Comparison of ENCODE assay signal across 9 mouse cellular contexts in genomic region chr5:136755696-136756095, GRCm38 (mm10).
DNase-seq lines count a peak whose midpoint lies in the region; ATAC-seq and TF ChIP-seq lines count a peak whose summit lies in the region.
"Had no signal": no experiment of that assay in that cellular context is flagged by ENCODE, and none has a peak within 500 bp of the region (broad histone marks: within the 10 kb centered on the region; RNA-seq: fewer than 3 reads in every experiment).

No protein-coding gene starts in this region.

- peak; percentile 84 for TF ChIP-seq RAD21 in CH12.LX (IDR thresholded peaks at IDR 0.05; ENCODE audit: low read depth, low read length)

- H3K4me1 ChIP-seq in heart, adult 2 months (ENCODE audit: control insufficient read depth, insufficient read depth, low read length): no peaks in the 10 kb centered on the region
- H3K4me1 ChIP-seq in heart, embryonic 10.5 days: no peaks in the 10 kb centered on the region
- peaks cover 12 to 13% of the 10 kb centered on the region in 2 experiments for H3K4me1 ChIP-seq in CH12.LX (ENCODE audit: control insufficient read depth in 1 of 2, insufficient read depth in 2 of 2)

- H3K9ac ChIP-seq in heart, adult 2 months (ENCODE audit: low read depth, low read length): no peak overlapping the region
- H3K9ac ChIP-seq in CH12.LX (ENCODE audit: insufficient read depth, low read depth): no peak overlapping the region

- H3K4me3 ChIP-seq in heart, adult 2 months: no peak overlapping the region
- H3K4me3 ChIP-seq in heart, embryonic 10.5 days: no peak overlapping the region
- no peak overlapping the region for H3K4me3 ChIP-seq in CH12.LX (replicated peaks in 1 of 3; ENCODE audit: low read depth in 2 of 3, low read length in 2 of 3, poor library complexity in 1 of 3)
- H3K4me3 ChIP-seq: megakaryocyte, embryonic 14.5 days had no signal

- no peaks in the 10 kb centered on the region for H3K79me2 ChIP-seq in heart, adult 2 months (replicated peaks; ENCODE audit: control insufficient read depth, insufficient read depth, low read length)
- no peaks in the 10 kb centered on the region for H3K79me2 ChIP-seq in CH12.LX (replicated peaks; ENCODE audit: control insufficient read depth, extremely low read depth, insufficient read depth, poor library complexity, severe bottlenecking)

- intact Hi-C loops in heart, adult 2 months (cut with DNase I): loop anchor here (1.0 to 2.0 kb wide), 2 partner anchors 496 to 555 kb away; no protein-coding TSS in a partner anchor

- TF ChIP-seq EP300 in heart, adult 2 months (IDR thresholded peaks at IDR 0.05; ENCODE audit: insufficient read depth, low read depth, low read length): no peak
- TF ChIP-seq EP300 in CH12.LX (IDR thresholded peaks at IDR 0.05; ENCODE audit: low read length): no peak

- in situ Hi-C loops in CH12.LX (cut with MboI; ENCODE audit: low pct_ligation_motif_present, low pct_unique_long_range_greater_than_20kb, low sequenced_read_pairs): no loop called here

- H3K36me3 ChIP-seq in heart, adult 2 months (ENCODE audit: control insufficient read depth, insufficient read depth, low read length): no peaks in the 10 kb centered on the region
- peaks cover 28% of the 10 kb centered on the region for H3K36me3 ChIP-seq in heart, embryonic 10.5 days
- H3K36me3 ChIP-seq in CH12.LX (replicated peaks in 1 of 2; ENCODE audit: control insufficient read depth in 1 of 2, insufficient read depth in 1 of 2, low read length in 1 of 2): no peaks in the 10 kb centered on the region

- DNase-seq in heart, adult 2 months: peak; percentile 22 to 71
- no peak for DNase-seq in heart, embryonic 10.5 days (ENCODE audit: low spot score)
- DNase-seq in CH12.LX (ENCODE audit: extremely low read depth): peak; percentile 50
- DNase-seq in brain, embryonic 18.5 days (ENCODE audit: low read depth, low spot score): peak; percentile 22
- peak; percentile 37 to 84 for DNase-seq in frontal cortex, postnatal 14 days (ENCODE audit: low spot score in 2 of 2)
- peak; percentile 15 for DNase-seq in layer of hippocampus, adult 9-11 months
- peak; percentile 86 for DNase-seq in testis, postnatal 10 days (ENCODE audit: low spot score)

- no peaks in the 10 kb centered on the region for H3K27me3 ChIP-seq in heart, adult 2 months (ENCODE audit: control insufficient read depth, insufficient read depth, low read length)
- H3K27me3 ChIP-seq in heart, embryonic 10.5 days (ENCODE audit: insufficient read depth, poor library complexity, severe bottlenecking): no peaks in the 10 kb centered on the region
- peaks cover 45% of the 10 kb centered on the region for H3K27me3 ChIP-seq in CH12.LX (replicated peaks)

- H3K9me3 ChIP-seq in heart, embryonic 10.5 days: peaks cover 5% of the 10 kb centered on the region; the same call in 1 of the 2 replicates
- peaks cover 6% of the 10 kb centered on the region for H3K9me3 ChIP-seq in CH12.LX (replicated peaks; ENCODE audit: low read length)

- peak; percentile 62; the same call in 1 of the 2 replicates for ATAC-seq in megakaryocyte progenitor cell, adult 5-6 weeks (replicated peaks; ENCODE audit: poor library complexity)

- H3K27ac ChIP-seq in heart, adult 2 months: no peak overlapping the region
- H3K27ac ChIP-seq in heart, embryonic 10.5 days: no peak overlapping the region
- no peak overlapping the region for H3K27ac ChIP-seq in CH12.LX (ENCODE audit: insufficient read depth, low read depth)

- dilution Hi-C loops in CH12.LX (cut with MboI; ENCODE audit: extremely low pct_ligation_motif_present, extremely low pct_unique_long_range_greater_than_20kb, low sequenced_read_pairs): no loop called here

- no peak overlapping the region for H3K4me2 ChIP-seq in CH12.LX (ENCODE audit: insufficient read depth, low read depth, poor library complexity, severe bottlenecking)

- TF ChIP-seq CTCF in heart, adult 2 months (IDR thresholded peaks at IDR 0.05): peak; percentile 93
- peak; percentile 84 to 95 for TF ChIP-seq CTCF in CH12.LX (conservative IDR thresholded peaks at IDR 0.05 in 1 of 2, IDR thresholded peaks at IDR 0.05 in 1 of 2; ENCODE audit: low read depth in 2 of 2, low read length in 2 of 2)

- WGBS in heart, adult 2 months: 5% methylated on average over 3 of the region's 3 CpGs
- 7% methylated on average over 3 of the region's 3 CpGs for WGBS in heart, embryonic 10.5 days

- no peak for TF ChIP-seq POLR2A in heart, adult 2 months (IDR thresholded peaks at IDR 0.05; ENCODE audit: insufficient read depth, low read depth, low read length)
- TF ChIP-seq POLR2A in CH12.LX (IDR thresholded peaks at IDR 0.05; ENCODE audit: low read depth, low read length): no peak

TF ChIP-seq in CH12.LX, 34 proteins besides CTCF, POLR2A, EP300 and RAD21:
- TF ChIP-seq MEF2A (IDR thresholded peaks at IDR 0.05; ENCODE audit: borderline replicate concordance, low read depth, low read length): no peak
- no peak for TF ChIP-seq JUND (conservative IDR thresholded peaks at IDR 0.05; ENCODE audit: low read depth, low read length)
- TF ChIP-seq SMC3 (IDR thresholded peaks at IDR 0.05; ENCODE audit: low read depth, low read length): peak; percentile 61
- TF ChIP-seq E2F4 (IDR thresholded peaks at IDR 0.05; ENCODE audit: insufficient replicate concordance, low read depth, low read length): no peak
- TF ChIP-seq NELFE (IDR thresholded peaks at IDR 0.05; ENCODE audit: low read depth, low read length): no peak
